Mouse (Mus musculus): Measurements from ENCODE around the gene Slc31a2. TPM values are rescaled to one million over a fixed set of nuclear protein-coding genes. Genes with fewer than 3 reads are reported as not detected.
"Not testable (repeated sequence)": the region's sequence is repeated elsewhere in the genome, so short reads cannot be mapped to it uniquely, and the experiment has no call there.

The Slc31a2 gene
- 10 to 100 TPM; 19.9 to 22.6 TPM for total RNA-seq (2021)

DNA sequence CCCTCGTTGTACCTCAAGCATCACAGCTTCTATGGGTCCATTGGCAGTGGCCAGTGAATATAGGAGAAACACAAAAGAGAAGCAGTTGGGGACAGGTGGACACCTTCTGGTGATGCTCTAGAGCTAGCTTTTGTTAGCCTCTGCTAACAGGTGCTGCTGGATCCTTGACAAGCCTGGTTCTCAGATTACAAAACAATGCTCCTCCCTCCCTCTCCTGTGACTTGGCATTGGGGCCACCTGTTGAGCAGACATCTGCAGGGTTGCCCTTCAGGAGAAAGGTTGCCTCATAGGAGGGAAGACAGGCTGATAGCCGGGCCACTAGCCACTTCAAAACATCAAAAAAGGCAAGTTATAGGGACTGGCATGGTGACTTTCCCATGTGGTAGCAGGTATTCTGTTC lies at the start of gene Slc31a2:
Gene Slc31a2, plus strand, starts transcription at position 287 of the 400 bp plus-strand sequence.
- intact Hi-C loops (cut with DNase I), result no loop called here
- no peak for DNase-seq (ENCODE audit: low spot score)

GRCm38 (mm10) chr4:62213490-62213889 lies 48.9 kb upstream of the Slc31a2 start:
- intact Hi-C loops (cut with DNase I), result no loop called here
- no peak for DNase-seq (ENCODE audit: low spot score)

DNA sequence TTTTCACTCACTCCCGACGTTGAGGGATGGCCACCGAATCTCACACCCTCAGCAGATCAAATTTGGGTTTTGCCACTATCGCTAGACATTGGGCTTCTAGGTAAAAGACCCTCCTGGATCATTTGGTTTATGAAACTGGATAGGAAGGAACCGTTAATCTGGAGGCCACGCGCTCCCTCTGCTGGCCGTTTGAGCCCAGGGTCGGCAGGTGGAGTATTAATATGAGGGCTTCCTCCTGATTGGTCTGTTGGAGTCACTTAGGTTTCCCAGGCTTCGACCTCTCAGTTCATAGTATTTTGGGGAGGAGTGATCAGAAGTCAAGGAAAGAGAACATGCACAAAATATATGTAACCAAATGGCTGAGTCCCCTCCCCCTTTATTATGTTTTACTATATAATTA lies 34.0 kb upstream of the Slc31a2 start:
- DNase-seq (ENCODE audit: low spot score), result no peak
- intact Hi-C loops (cut with DNase I), result loop anchor here (5.0 kb wide), 1 partner anchor 96 kb away; no protein-coding TSS in a partner anchor

DNA sequence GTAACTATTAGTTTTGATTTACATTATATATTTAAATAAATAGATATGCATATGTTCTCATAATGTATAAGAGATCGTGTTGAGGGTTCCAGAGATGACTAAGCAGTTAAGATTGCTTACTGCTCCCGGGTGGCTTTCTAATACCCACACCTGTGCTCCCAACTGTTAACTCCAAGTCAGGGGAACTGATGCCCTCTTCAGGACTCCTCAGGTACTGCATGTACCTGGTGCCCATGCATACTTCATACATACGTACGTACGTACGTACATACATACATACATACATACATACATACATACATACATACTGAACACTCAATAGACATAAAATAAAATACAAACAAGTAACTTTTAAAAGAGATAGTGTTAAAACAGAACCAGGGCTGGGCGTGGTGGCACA lies 32.9 kb upstream of the Slc31a2 start:
- intact Hi-C loops (cut with DNase I), result loop anchor here (5.0 kb wide), 1 partner anchor 97 kb away; no protein-coding TSS in a partner anchor
- no peak for DNase-seq (ENCODE audit: low spot score)

GRCm38 (mm10) chr4:62230153-62230552 lies 32.2 kb upstream of the Slc31a2 start:
- intact Hi-C loops (cut with DNase I), result no loop called here
- no peak for DNase-seq (ENCODE audit: low spot score)

DNA sequence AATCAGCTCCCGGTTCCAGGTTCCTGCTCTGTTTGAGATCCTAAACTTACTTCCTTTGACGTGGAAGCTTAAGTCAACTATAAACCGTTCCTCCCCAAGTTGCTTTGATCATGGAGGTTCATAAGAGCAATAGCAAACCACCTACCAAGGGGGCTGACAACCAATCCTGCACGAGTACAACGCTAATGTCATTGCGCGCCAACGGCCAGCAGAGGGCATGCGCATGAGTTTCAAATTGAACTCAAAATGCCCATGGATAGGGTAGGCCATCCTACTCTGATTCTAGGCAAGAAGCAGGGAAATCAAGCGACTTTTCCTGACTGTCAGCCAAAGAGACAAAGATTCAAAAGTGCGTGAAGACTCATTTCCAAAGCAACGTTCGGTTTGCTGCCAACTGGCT lies 31.6 kb upstream of the Slc31a2 start, which contains the start of gene Zfp37:
Gene Zfp37, minus strand, starts transcription at position 279 of the 400 bp plus-strand sequence.
- intact Hi-C loops (cut with DNase I), result no loop called here
- no peak for DNase-seq (ENCODE audit: low spot score)

DNA sequence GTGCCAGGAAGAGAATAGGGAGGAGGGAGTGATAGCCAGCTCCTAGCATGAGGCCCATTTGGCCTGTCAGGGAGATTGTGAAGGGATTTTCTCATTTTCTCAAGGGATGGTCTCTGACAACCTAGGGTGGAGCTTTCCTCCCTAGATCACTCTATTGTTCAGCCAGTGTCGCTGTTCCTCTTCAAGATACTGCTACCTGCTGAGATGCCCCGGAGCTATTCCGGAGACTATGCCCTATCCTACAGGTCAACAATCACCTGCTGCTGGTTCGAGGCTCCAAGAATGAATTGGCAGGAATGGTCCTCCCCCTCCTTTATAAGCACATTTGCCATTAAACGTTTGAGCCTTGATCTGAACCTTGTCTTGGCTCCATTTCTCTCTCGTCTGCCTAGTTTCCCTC lies 21.8 kb upstream of the Slc31a2 start:
- DNase-seq (ENCODE audit: low spot score), result no peak
- intact Hi-C loops (cut with DNase I), result no loop called here

DNA sequence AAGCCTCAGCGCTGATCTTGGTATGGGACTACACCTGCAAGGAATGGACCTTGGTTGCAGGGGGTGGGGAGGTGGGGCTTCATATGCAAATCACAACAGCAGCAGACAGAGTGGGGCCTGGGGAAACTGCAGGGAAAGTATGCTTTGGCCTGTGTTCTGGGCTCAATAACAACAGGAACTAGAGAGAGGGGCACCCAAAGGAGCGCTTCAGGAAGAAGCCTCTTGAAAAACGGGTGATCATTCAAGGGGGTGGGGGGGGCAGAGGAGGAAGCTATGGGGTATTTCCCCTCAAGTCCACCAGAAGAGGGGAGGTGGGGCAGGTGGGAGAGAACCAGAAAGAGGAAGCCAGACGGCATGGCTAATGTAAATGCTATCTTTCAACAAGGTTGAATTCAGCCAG lies 14.0 kb upstream of the Slc31a2 start:
- DNase-seq (ENCODE audit: low spot score), result no peak
- intact Hi-C loops (cut with DNase I), result no loop called here

DNA sequence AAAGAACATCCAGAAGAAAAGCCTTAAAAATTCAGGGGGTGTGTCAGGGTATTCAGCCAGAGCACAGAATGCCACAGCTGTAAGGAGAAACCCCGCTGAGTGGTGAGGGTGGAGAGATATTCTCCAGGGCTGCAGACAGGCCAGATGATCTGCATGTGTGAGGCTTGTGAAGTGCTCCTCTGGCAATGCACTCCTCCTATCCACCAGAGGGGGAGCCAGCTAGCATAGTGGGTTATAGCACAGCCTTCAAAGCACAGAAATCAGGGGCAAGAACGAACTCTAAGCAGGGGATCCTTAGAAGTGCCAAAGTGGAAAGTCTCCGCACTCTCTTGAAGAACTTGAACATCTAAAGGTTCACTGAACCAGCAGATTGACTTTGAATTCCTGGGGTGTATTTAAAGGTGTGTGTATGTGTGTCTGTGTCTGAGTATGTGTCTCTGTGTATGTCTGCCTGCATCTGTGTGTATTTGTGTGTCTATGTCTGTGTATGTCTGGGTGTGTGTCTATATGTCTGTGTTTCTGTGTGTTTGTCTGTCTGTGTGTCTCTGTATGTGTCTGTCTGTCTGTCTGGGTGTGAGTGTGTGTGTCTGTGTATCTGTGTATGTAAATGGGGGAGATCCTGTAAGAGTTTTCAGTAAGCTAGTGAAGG lies 11.3 kb upstream of the Slc31a2 start:
- intact Hi-C loops (cut with DNase I), result no loop called here
- no peak for DNase-seq (ENCODE audit: low spot score)

GRCm38 (mm10) chr4:62251776-62252175 lies 10.6 kb upstream of the Slc31a2 start:
- no peak for DNase-seq (ENCODE audit: low spot score)
- intact Hi-C loops (cut with DNase I), result no loop called here

DNA sequence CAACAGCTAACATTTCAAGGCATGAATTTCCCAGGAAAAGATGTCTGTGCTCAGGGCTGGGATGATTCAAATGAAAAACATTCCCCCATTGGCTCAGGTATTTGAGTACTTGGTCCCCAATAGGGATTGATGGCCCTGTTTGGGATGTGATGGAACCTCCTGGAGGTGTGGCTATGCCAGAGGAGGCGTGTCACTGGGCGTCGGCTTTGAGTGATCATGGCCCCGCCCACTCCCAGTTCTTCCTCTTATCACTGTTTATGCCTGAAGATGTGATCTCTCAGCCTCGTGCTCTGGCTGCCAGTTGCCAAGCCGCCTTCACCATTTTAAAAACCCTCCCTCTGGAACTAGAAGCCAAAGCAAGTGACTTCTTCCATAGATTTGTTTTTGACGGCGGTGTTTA lies 7.8 kb upstream of the Slc31a2 start:
- intact Hi-C loops (cut with DNase I), result no loop called here

DNA sequence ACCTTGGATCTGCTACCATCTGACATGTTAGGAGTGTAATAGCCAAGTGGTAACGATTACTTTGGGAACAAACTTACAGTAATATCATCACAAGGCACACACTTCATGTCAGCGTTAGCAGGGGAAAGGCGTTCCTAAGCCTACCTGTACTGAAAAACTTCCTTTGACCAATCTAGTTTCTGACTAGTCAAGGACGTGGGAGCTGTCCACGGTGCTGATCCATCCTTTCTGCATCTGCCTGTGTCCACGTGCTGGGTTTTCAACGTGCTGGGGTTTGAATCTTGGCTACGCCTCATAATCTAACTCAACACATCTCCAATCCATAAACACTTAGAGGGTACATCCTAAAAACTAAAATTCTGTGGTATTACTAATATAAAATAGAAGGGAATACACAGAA lies 5.4 kb upstream of the Slc31a2 start:
- intact Hi-C loops (cut with DNase I), result no loop called here
- no peak for DNase-seq (ENCODE audit: low spot score)

More for the DNA sequence above, 7.8 kb upstream of the Slc31a2 start:
- no peak for DNase-seq (ENCODE audit: low spot score)

DNA sequence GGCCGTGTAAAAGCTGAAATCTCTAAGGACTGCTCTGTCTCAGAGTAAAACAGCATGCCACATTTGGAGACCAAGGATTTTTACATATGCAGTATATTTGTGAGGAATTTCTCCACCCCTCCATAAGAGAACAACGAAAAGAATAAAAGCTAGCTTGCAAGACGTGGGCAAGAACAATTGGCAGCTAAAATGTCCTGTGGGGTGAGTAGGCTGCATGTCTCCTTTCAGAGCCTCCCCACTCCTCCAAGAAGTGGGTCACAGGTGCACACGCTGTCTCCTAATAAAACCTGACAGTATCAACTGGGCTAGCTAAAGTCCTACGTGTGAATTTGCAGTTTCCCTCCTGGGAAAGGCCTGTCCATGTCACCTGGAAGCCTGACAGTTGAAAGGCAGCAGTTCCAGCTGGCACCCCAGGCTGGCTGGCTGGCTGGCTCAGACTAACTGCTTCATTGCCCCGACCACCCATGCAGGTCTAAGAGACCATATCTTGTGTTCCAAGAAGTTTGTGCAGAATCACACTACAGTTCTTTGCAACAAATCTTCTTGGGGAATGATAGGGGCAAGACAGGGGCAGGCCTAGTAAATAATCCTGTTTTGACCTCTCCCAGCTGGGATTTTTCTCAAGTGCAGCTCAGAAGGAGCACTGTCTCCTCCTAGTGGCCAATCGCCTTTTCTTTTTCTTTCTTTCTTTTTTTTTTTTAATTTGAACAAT lies 927 bp downstream of the Slc31a2 start:
- intact Hi-C loops (cut with DNase I), result no loop called here
- DNase-seq (ENCODE audit: low spot score), result no peak

DNA sequence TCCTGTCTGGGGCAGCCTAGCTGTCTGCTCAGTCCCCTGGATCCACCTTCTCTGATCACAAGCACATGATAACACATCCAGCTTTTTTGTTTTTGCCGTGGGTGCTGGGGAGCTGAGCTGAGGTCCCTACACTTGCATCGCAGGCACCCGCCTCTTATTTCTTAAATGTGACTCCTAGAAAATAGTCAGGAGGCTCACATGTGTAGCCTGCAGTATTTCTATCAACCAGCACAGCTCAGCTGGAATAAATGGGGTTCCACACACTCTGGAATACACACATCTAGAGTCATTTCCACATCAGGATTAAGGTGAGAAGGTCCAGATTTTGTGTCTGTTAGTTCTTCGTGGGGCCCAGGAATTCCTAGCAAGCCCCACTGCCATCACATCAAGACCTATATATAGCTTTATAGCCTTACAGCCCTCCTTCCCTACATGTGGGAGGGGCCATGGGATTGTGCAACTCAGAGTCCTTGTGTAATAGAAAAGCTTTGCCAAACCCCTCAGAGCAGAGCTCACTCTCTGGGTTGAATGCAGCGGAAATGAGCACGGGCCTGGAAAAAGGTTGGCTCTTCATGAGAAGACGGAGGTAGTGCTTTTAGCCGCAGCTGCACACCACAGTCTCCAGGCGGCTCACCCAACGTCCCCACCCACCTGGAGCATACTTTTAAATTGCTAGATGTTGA lies 2.9 kb downstream of the Slc31a2 start:
- intact Hi-C loops (cut with DNase I), result no loop called here
- DNase-seq (ENCODE audit: low spot score), result no peak

DNA sequence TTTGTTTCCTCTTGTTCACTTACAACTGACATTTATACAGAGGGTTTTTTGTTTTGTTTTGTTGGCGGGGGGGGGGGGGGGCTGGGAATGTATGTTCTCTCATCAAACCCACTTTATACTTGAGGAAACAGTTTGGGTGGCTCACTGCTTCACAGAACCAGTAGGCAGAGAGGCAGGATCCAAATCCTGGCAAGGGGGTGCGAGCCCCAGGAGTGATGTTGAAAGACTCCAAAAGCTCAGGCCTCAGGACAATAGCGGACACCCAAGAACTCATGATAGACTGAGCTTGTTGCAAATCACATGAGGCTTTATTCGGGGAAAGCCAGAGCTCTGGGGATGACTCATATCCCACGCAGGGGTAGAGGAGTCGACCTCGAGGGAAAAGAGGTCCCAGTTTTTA lies 3.7 kb downstream of the Slc31a2 start:
- intact Hi-C loops (cut with DNase I); DNase-seq (ENCODE audit: low spot score): not testable (repeated sequence)

GRCm38 (mm10) chr4:62267101-62267500 lies 4.7 kb downstream of the Slc31a2 start:
- intact Hi-C loops (cut with DNase I), result no loop called here
- no peak for DNase-seq (ENCODE audit: low spot score)

GRCm38 (mm10) chr4:62272696-62273095 lies 10.3 kb downstream of the Slc31a2 start:
- intact Hi-C loops (cut with DNase I), result no loop called here
- no peak for DNase-seq (ENCODE audit: low spot score)

DNA sequence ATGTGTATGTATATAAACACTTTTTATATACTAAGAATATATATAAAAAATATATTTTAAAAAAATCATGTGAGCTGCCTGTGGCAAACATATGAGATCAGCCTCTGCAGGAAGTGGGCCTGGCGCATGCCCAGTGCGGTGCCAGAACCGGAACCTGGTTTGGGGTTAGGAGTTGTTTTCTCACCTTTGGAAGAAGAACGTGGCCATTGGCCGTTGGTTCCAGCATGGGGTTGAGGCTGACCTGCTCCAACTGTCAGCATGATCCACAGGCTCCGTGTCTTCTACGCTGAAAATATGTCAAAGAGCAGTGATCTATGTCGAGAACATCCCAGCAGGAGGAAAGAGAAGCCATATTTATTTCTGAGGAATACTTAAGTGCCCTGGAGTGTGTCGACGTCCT lies 11.6 kb downstream of the Slc31a2 start:
- intact Hi-C loops (cut with DNase I), result no loop called here
- no peak for DNase-seq (ENCODE audit: low spot score)

DNA sequence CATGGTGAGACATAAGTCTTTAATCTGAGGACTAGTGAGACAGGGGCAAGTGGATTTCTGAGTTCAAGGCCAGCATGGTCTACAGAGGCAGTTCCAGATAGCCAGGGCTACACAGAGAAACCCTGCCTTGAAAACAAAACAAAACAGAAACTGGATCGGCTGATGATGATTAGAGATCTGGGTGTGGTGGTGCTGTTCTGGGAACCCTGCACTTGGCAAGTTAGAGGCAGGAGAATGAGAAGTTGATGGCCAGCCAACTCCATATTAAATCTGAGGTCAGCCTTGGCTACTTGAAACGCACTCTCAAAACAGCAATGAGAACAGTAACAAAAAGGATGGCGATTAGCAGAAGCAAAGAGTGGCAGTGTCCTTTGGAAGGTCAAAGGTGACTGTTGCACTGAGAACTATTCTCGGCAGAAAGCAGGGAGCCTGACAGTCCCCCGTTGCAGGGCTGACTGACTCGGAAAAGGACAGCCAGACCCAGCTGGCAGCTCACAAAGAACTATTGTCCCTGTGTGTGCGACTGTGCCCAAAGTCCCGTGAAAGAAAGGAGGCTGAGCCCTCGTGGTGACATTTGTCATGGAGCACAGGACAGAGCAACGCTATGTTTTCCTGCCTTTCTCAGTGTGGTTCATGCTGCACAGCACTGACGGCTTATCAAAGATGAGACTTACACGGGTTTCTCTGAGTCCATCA lies 12.6 kb downstream of the Slc31a2 start:
- intact Hi-C loops (cut with DNase I), result no loop called here
- DNase-seq (ENCODE audit: low spot score), result no peak

DNA sequence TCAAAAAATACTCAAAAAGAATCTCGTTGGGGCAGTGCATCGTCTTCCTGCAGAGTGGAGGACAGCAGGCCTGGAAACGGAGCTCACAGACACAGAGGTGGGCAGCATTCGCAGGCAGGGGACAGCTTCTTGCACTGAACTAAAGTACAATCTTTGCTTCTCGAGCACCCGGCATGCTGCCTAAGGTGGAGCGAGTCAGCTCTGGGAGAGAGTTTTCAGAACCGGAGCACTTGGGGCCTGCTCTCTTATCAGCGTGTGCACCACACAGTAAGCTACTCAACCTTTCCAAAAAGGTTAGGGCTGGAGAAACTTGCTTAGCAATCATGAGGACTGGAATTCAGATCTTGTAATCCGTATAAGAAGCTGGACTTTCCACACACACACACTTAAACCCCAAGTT lies 14.3 kb downstream of the Slc31a2 start:
- DNase-seq (ENCODE audit: low spot score), result no peak
- intact Hi-C loops (cut with DNase I), result no loop called here

All from heart, postnatal 25 days (tissue).